Mouse (Mus musculus) ES-E14 (cell line): ENCODE data around the gene Tmtc4. TPM values are rescaled to one million over a fixed set of nuclear protein-coding genes. Genes with fewer than 3 reads are reported as not detected.

Experiments
- DNase-seq: peaks from one replicate; pipeline ENCODE4 v3.0.0-alpha.2; 2013; ENCODE audit warnings: low read depth, low spot score
- H3K27ac ChIP-seq: 2 replicates; pipeline ENCODE4 v1.5.1; 2012; ENCODE audit warnings: low read depth, mild to moderate bottlenecking, low read length, moderate library complexity, mixed read lengths; ENCODE audit not compliant: poor library complexity, insufficient read depth, severe bottlenecking
- H3K36me3 ChIP-seq: 2 replicates; pipeline ENCODE4 v1.6.1; 2012; ENCODE audit warnings: mild to moderate bottlenecking, low read length, moderate library complexity, mixed read lengths; ENCODE audit not compliant: control insufficient read depth, poor library complexity, insufficient read depth, severe bottlenecking
- H3K4me1 ChIP-seq, 2 experiments: fragments of 150-350 bp in 1 of 2; sonication (generic) in 1 of 2; 2 replicates each; pipeline ENCODE4 v1.6.1; 2012; ENCODE audit warnings: low read length in 2 of 2, mild to moderate bottlenecking in 1 of 2, mixed read lengths in 1 of 2; ENCODE audit not compliant: control insufficient read depth in 2 of 2, insufficient read depth in 2 of 2, poor library complexity in 1 of 2
- H3K4me3 ChIP-seq, 2 experiments: fragments of 150-350 bp in 1 of 2; sonication (generic) in 1 of 2; 2 replicates each; pipeline ENCODE4 v1.5.1; 2012; ENCODE audit warnings: low read length in 2 of 2, low read depth in 1 of 2, mild to moderate bottlenecking in 1 of 2, mixed read lengths in 1 of 2; ENCODE audit not compliant: insufficient read depth in 1 of 2, poor library complexity in 1 of 2, severe bottlenecking in 1 of 2
- H3K9ac ChIP-seq: 2 replicates; pipeline ENCODE4 v1.6.1; 2012; ENCODE audit warnings: low read depth, mild to moderate bottlenecking, low read length, mixed read lengths; ENCODE audit not compliant: poor library complexity, insufficient read depth, severe bottlenecking
- H3K9me3 ChIP-seq: fragments of 150-350 bp; sonication (generic); 2 replicates; pipeline ENCODE4 v1.6.1; 2012; ENCODE audit warnings: low read depth, mild to moderate bottlenecking, low read length; ENCODE audit not compliant: control insufficient read depth, insufficient read depth
- CHD2 ChIP-seq: IDR thresholded peaks from 2 replicates; pipeline ENCODE4 v1.6.1; 2014; ENCODE audit warnings: mild to moderate bottlenecking, low read depth, low read length, inconsistent platforms
- HCFC1 ChIP-seq: IDR thresholded peaks from 2 replicates; pipeline ENCODE4 v1.6.1; 2012; ENCODE audit warnings: low read length, inconsistent platforms, borderline replicate concordance; ENCODE audit not compliant: insufficient read depth
- MAFK ChIP-seq: IDR thresholded peaks from 2 replicates; pipeline ENCODE4 v1.6.1; 2014; ENCODE audit warnings: mild to moderate bottlenecking, low read depth, low read length, inconsistent platforms; ENCODE audit not compliant: insufficient read depth
- ZC3H11A ChIP-seq: IDR thresholded peaks from 2 replicates; pipeline ENCODE4 v1.6.1; 2012; ENCODE audit warnings: low read depth, mild to moderate bottlenecking, inconsistent platforms, low read length, borderline replicate concordance
- ZNF384 ChIP-seq: IDR thresholded peaks from 2 replicates; pipeline ENCODE4 v1.6.1; 2012; ENCODE audit warnings: low read depth, low read length, inconsistent platforms
- in situ Hi-C, 2 experiments: fragments of 600-800 bp; cut with MboI; formaldehyde crosslinking; loops; one replicate each; pipeline ENCODE4 v1.15.1; 2025; ENCODE audit warnings: low sequenced_read_pairs in 2 of 2, inconsistent platforms in 1 of 2; ENCODE audit not compliant: unreplicated experiment in 2 of 2
- total RNA-seq: library from RNA; depleted of rRNA; stranded (reverse); fragments of 300-350 nt; gene quantifications from 2 replicates; pipeline ENCODE4 v1.2.3, GENCODE M21; 2012

Tmtc4 gene
- total RNA-seq, 1 experiment: 9.6 TPM

DNA sequence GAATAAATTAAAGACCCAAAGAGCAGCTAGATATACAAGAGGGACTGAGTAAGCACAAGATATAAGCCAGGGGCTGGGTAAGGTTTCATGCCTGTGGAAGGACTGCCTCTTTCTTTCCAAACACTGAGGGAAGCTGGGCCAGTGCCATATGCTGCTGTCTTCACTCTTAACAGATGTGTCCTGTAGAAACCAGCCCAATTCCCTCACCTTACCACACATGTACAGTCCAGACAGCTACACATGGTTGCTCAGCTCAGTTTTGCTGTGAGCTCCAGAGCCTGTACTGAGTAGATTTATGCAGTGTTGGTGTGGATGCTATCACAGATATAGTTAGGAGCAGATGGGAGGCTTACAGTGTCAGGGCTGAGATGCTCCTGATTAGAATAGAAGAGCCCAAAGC is 83.2 kb downstream of the Tmtc4 start:
- Histone ChIP-seq H3K36me3 (no peaks in the 10 kb centered on the region), H3K4me3 (no peak overlapping the region), H3K27ac (no peak overlapping the region), H3K9ac (no peak overlapping the region), H3K9me3 (no peaks in the 10 kb centered on the region), H3K4me1 (no peaks in the 10 kb centered on the region)
- no peak for TF ChIP-seq CHD2
- in situ Hi-C loops: no loop called here
- no peak for DNase-seq

DNA sequence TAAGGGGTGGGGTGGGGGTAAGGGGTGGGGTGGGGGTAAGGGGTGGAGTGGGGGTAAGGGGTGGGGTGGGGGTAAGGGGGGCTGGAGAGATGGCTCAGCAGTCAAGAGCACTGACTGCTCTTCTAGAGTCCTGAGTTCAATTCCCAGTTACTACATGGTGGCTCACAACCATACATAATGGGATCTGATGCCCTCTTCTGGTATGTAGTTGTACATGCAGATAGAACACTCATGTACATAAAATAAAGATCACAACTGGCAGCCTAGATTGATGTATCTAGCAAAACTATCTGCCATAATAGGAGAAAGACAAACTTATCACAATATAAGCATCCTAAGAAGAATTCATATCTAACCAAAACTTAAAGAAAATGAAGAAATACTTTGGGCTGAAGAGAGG is 85.3 kb downstream of the Tmtc4 start:
- Histone ChIP-seq H3K36me3 (no peaks in the 10 kb centered on the region), H3K4me3 (no peak overlapping the region), H3K4me1 (no peaks in the 10 kb centered on the region), H3K9me3 (no peaks in the 10 kb centered on the region), H3K9ac (no peak overlapping the region), H3K27ac (no peak overlapping the region)
- no peak for TF ChIP-seq ZC3H11A
- no peak for TF ChIP-seq HCFC1
- TF ChIP-seq MAFK: no peak
- no peak for TF ChIP-seq ZNF384
- no peak for TF ChIP-seq CHD2
- DNase-seq: no peak
- in situ Hi-C loops: loop anchor here in 1 of 2 experiments (25.0 kb wide), 2 partner anchors 686 to 836 kb away; no protein-coding TSS in a partner anchor

DNA sequence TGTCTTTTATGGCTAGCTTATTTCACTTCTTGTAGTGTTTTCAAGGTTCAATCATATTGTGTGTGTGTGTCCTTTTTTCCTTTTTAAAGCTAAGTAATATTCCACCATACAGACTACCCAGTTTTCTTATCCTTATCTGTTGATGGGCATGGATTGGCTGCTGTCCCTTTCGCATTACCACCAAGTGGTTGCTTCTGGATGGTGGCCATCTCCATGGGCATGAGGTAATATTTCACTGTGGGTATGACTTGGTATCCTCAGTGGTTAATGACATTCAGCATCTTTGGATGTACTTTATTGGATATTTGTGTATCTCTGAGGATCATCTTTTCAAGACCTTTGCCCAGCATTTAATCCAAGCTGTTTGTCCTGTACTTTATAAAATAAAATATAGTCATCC is 87.7 kb downstream of the Tmtc4 start:
- in situ Hi-C loops: loop anchor here in 1 of 2 experiments (25.0 kb wide), 2 partner anchors 684 to 834 kb away; no protein-coding TSS in a partner anchor

DNA sequence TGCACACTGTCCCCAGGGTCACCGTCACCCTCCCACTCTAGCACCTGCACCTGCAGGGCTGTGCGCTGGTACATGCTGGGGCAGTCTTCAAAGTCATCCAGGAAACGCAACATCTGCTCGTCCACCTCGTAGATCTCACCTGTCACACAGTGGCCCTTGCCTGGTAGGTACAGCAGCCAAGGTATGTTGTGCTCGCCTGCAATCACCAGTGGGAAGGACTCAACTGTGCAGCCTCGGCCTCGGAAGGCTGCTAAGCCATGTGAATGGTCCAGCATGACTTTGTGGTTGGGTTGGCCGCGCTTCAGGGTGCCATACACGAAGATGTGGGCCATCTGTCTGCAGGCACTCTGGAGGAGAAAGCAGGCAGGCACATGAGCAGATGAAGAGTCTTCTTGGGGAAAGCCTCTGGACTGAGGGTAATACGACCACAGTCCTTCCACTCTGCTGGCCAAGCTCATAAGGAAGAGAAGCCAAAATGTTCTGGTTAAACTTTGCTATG is 92.3 kb downstream of the Tmtc4 start:
- Histone ChIP-seq H3K27ac (no peak overlapping the region), H3K36me3 (peaks cover 4% of the 10 kb centered on the region; the same call in 1 of the 2 replicates), H3K9me3 (no peaks in the 10 kb centered on the region), H3K4me1 (no peaks in the 10 kb centered on the region), H3K9ac (no peak overlapping the region), H3K4me3 (no peak overlapping the region)
- no peak for DNase-seq
- in situ Hi-C loops: loop anchor here in 1 of 2 experiments (25.0 kb wide), 2 partner anchors 679 to 829 kb away; no protein-coding TSS in a partner anchor
- TF ChIP-seq MAFK: no peak
- no peak for TF ChIP-seq CHD2
- TF ChIP-seq ZNF384: no peak

More for the DNA sequence above, 87.7 kb downstream of the Tmtc4 start:
- no peak overlapping the region for H3K27ac ChIP-seq
- H3K36me3 ChIP-seq: peaks cover 4% of the 10 kb centered on the region; the same call in 1 of the 2 replicates
- H3K4me3 ChIP-seq: no peak overlapping the region
- no peaks in the 10 kb centered on the region for H3K4me1 ChIP-seq
- no peaks in the 10 kb centered on the region for H3K9me3 ChIP-seq
- TF ChIP-seq ZNF384: no peak
- TF ChIP-seq CHD2: no peak
- no peak for TF ChIP-seq ZC3H11A
- TF ChIP-seq MAFK: no peak
- TF ChIP-seq HCFC1: no peak
- H3K9ac ChIP-seq: no peak overlapping the region
- no peak for DNase-seq

DNA sequence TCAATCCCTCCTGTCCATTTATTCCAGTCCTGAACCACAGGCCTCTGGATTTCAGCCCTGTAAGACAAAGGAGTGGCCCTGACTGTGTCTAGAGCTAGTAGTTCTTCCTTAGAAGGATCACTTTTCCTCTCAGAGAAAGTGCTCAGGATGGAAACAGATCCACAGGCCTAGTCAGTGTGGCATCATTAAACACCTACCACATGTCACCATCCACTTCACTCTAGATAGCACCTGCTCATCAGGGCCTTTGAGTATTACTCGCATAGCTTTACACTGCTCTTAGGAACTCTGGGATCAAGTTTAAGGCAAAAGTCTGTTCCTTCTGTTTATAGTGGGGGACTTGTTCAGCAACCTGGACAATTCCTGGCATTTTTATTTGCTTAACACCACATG is 95.4 kb downstream of the Tmtc4 start:
- H3K4me1 ChIP-seq: no peaks in the 10 kb centered on the region
- peaks cover 4% of the 10 kb centered on the region; the same call in 1 of the 2 replicates for H3K36me3 ChIP-seq
- TF ChIP-seq HCFC1 (no peak), MAFK (no peak), ZC3H11A (no peak), CHD2 (no peak), ZNF384 (no peak)
- no peak for DNase-seq
- no peak overlapping the region for H3K4me3 ChIP-seq
- no peak overlapping the region for H3K9ac ChIP-seq
- H3K27ac ChIP-seq: no peak overlapping the region
- in situ Hi-C loops: loop anchor here in 1 of 2 experiments (25.0 kb wide), 2 partner anchors 676 to 826 kb away; no protein-coding TSS in a partner anchor
- no peaks in the 10 kb centered on the region for H3K9me3 ChIP-seq
